Mouse (Mus musculus) ovary, postnatal 10 days (tissue): ENCODE data around the gene Cadm1.

ENCODE experiments used
- DNase-seq: peaks from one replicate; pipeline ENCODE4 v3.0.0; 2022; ENCODE audit warnings: low spot score

Gene Cadm1

DNA sequence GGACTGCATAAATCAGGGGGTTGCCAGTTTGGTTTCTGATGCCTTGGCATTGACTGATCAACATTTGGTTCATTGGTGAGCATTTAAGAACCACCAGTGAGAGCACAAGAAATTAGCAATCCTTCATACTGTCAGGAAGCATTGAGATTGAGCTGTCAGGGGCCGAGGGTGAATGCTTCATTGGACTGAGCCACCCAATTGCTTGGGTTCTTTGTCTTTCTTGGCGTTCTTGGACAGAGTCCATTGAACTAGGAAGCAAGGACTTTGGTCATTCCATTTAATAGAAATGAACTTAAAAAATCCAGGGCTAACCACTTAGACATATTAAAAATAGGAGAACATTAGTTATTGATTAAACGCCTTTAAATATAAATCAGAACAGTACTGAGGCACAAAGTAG lies 214.9 kb downstream of the Cadm1 start:
- no peak for DNase-seq

DNA sequence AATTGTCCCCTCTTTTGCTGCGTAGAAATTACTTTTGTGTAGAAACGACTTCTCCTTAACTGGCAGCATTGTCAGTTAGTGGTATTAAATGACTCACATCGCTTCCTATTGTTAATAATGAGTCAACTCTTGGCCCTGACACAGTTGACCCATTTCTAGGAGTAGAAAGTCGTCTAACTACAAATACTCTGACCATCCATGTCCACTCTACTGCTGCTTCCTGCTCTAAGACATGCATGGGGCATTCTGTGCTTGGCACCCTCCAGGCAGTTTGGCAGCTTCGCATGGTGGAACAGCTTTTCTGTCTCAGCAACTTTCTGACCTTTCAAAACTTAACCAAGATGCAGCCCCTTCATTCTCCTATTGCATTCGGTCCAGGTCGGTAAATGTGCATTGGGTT lies 215.7 kb downstream of the Cadm1 start:
- DNase-seq, result no peak

DNA sequence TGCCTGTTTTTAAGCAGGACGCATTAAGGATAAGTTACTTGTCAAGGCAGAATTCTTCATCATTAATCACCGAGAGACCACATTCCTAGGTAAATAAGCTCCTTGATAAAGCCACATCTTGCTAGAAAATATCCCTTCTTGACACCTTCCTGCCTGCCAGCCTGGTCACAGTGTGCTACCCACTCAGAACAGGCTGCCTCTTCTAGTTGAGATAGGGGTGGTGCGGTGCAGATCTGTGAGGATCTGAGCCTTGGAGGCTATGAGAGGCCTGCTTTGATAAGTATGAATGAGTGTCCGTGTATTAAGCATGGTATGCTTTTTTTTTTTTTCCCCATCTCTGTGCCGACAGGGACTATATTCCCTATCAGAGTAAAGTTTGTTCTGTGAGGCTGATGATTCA lies 219.2 kb downstream of the Cadm1 start:
- no peak for DNase-seq

GRCm38 (mm10) chr9:47752516-47752915 lies 222.5 kb downstream of the Cadm1 start:
- DNase-seq, result no peak

GRCm38 (mm10) chr9:47753127-47753526 lies 223.2 kb downstream of the Cadm1 start:
- DNase-seq, result no peak

- DNase-seq, result no peak
Observed at GRCm38 (mm10) chr9:47755119-47755518, 225.1 kb downstream of the Cadm1 start.

DNA sequence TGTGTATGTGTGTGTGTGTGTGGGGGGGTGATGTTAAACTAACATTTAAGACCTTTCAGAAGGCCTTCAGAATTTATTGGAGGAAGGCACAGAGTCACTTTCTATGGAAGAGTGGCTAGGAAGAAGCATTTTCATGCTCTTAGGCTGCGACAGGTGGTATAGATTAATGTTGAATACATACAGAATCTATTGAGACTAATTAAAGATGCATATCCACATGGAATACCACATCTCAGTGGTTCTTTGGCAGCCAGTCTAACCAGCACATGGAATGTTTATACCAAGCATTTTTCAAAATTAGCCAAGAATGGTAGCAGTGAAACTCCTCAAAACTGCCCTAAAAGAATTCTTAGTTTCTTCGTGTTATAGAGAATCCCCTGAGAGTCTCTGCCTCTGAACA lies 227.8 kb downstream of the Cadm1 start:
- DNase-seq, result no peak

- no peak for DNase-seq
Observed at GRCm38 (mm10) chr9:47758320-47758719, 228.3 kb downstream of the Cadm1 start.

- no peak for DNase-seq
Observed at GRCm38 (mm10) chr9:47759807-47760206, 229.8 kb downstream of the Cadm1 start.

GRCm38 (mm10) chr9:47761601-47762000 lies 231.6 kb downstream of the Cadm1 start:
- no peak for DNase-seq

DNA sequence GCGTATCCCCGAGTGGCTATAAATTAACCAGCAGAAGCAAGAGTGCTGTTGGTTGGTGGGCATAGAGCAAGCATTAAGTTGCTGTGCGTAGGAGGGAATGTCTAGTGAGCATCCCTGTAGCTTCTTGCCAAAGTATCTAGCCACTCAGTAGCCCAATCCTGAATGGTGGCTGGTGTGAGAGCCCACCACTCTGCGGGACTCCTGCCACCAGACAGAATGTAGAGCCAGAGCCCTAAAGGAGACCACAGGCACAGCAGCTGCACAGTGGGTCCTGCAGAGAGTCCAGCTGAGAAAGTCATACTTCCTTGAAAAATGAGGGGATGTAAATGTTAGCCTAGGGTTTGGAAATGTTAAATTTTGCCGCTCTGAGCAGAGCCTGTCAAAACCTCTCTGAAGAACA lies 232.9 kb downstream of the Cadm1 start:
- DNase-seq, result no peak

GRCm38 (mm10) chr9:47764920-47765319 lies 234.9 kb downstream of the Cadm1 start:
- no peak for DNase-seq

DNA sequence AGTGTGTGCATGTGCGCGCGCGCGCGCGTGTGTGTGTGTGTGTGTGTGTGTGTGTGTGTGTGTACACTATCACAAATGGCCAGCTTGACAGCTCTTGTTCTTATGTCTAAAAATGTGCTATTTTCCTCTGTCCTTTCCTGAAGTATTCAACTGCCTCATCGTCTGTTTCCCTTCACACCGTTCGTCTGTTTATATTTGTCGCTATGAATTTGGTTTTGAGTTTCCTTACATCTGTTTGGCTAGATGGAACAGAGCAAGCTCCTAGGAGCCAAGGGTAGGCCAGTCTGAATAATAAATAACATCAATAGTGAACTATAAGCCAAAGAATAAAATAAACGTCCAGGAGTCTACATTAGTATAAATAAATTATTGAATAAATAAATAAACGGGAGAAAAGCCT lies 235.3 kb downstream of the Cadm1 start:
- DNase-seq, result no peak

DNA sequence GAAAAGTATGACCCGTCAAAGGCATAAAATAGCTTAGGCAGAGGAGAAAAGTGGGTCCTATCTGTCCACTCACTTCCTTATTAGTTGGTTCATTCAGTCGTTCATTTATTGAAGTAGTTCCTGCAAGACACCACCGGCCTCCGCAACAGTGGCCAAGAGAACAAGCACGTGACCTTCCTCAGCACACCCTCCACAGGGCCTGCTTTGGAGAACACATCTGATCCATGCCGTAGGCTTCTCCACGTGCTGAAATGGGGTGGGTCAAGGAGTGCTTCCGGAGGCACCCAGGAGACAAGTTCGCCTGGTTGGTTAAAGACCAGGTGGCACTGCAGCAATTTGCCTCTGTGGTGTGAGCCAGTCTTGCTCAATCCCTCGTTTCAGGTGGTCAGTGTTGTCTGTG lies 236.4 kb downstream of the Cadm1 start:
- DNase-seq, result no peak

DNA sequence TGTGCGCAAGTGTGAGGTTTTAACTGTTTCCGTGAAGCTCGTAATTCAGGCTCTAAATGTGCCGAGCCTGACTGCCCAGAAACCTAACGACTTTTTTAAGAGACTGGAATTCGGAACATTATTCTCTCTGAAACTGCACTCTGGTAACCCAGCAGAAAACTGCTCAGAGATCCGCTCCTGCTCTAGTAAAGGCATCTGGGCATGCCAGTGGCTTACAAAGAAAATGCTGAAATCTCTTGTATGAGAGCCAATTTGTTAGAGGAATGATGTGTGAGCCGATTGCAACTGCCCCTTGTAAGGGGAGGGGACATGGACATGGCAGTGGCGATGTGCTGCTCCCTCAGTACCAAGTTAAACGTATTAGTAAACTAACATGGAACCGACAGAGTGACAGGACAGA lies 240.9 kb downstream of the Cadm1 start:
- DNase-seq, result no peak

DNA sequence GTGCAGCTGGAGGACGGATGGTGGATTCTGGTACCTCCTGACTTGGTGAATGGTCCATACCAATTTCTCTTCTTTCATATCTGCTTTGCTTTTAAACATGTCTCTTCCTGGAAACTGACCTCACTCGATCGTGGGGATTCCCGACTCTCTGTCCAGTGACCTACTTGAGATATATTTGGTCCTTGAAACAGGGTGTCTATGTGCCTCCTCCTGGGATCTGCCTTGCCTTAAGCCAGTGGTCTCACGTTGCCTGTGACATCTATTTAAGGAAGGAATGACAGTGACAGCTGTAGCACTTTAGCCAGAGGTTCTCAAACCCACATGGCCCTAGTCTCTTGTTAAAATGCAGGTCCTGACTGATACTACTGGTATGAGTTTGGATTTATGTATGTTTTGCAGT lies 242.0 kb downstream of the Cadm1 start:
- no peak for DNase-seq

GRCm38 (mm10) chr9:47772750-47773149 lies 242.8 kb downstream of the Cadm1 start:
- DNase-seq, result no peak

DNA sequence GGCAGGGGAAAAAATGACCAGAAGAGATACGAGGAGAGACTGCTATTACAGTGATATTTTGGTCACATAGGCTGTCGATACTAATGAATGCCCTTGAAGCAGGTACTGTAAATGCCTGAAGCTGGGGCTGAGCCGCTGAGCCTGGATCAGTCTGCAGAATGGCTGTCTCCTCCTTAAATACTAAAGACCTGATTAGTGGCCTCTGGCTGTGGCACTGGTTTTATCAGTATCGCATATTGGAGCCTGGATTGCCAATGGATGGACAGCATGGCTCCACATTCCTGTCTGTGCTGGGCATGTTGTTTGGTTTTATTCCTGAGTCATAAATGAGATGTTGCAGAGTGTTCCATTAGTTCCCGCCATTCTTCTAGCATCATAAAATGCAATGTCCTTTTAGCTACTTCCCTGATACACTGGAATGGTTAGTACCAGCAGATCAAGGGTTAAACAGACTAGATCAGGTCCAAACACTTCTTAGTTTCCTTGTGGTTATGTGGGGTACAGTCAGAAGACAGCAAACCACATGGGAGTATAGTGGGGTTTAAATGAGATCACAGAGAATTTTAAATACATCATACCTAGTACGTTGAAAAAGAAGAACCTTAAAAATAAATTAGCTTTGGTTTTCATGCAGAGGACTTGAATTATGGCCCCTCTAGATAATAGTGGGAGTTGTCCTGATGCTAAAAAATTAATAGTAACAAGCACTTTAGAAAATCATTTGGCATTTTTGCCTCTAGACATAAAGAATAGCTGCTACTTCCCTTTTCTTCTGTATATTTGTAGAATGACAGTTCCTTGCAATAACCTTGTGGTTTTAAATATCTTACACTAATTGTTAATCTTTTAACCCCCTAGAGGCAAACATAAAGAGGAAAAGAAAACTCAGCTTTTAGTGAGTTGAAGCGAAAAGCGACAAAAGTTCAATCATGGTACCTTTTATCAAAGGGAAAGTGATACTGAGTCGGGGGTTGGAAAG lies 247.3 kb downstream of the Cadm1 start:
- DNase-seq, result no peak

GRCm38 (mm10) chr9:47778438-47778837 lies 248.5 kb downstream of the Cadm1 start:
- no peak for DNase-seq

DNA sequence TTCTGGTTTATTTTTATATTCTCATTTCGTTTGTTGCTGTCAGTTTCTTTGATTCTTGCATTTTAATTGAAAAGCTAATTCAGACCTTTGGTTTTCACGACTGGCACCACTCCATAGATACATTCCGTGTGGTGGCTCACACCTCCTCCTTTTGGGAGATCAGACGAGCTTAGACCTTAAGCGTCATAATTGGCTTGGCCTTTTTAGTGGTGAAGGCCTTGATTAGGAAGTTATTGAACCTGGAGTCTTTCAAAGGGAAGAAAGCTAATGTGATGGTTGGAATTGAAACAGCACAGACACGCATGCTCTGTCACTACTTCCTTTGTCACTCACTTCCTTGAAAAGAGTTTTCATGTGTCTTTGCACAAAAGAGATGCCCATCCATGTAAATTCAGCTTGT lies 249.3 kb downstream of the Cadm1 start:
- DNase-seq, result no peak

DNA sequence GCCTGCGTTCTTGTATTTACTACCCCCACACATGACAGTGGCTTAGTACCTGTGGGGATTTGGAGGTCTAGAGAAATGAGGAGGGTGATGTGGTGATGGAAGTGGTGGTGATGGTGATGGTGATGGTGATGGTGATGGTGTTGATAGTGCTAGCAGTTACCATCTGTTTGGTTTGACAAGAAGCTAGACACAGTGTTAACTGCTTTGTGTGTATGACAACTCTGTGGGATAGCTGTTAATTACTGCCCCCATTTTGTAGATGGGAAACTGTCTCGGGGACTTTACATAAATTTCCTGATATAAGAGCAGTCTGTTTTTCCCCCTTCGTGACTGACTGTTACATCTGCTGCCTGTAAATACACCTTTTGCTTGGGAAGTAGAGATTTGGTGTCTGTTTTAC lies 256.7 kb downstream of the Cadm1 start:
- DNase-seq, result no peak

DNA sequence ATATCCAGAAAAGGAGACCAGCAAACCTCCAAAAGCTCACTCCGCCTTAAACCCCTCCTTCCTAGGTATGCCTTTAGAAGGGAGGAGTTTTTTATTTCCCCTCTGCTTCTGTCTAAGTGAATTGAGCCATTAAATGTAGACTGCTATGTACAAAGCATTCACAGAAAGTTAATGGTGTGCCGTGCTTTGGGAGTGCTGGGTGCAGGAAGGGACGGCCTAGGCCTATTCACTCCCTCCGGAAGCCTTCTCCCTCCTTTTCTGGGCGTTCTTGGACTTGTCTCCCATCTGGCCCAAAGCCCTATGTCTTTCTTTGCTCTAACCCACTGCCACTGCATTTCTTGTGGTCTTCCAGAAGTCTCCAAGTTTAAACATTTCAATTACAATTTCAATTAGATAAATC lies 268.5 kb downstream of the Cadm1 start:
- DNase-seq, result no peak

DNA sequence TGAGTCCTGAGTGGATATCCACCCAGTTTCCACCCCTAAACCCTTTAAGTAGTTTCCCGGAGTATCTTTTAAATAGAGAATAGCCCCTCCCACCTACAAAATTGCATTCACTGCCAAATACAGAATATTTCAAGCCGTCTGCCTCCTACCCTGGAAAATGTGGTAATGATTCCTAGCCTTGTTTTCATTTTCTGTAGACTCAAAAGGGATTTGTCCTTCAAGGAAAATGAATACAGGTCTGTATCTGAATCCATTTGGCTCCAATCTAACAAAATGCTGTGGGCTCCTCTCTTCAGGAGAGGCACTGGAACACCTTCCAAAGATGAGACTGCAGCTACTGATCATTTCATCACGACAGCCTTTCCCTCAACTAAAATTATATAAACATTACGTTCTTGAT lies 271.3 kb downstream of the Cadm1 start:
- no peak for DNase-seq

- no peak for DNase-seq
Observed at GRCm38 (mm10) chr9:47802527-47802926, 272.6 kb downstream of the Cadm1 start.
